Mouse (Mus musculus): Measurements from ENCODE around the gene Fam198a.
"Not testable (repeated sequence)": the region's sequence is repeated elsewhere in the genome, so short reads cannot be mapped to it uniquely, and the experiment has no call there.

Fam198a gene

GRCm38 (mm10) chr9:121982665-121983064 lies 31.9 kb downstream of the Fam198a start:
- DNase-seq, result no peak

- DNase-seq, result peak; percentile 89 to 92
Observed at GRCm38 (mm10) chr9:121983504-121983903, 32.7 kb downstream of the Fam198a start.

GRCm38 (mm10) chr9:121984465-121985461 lies 34.0 kb downstream of the Fam198a start:
- peak; percentile 78 to 86 for DNase-seq

GRCm38 (mm10) chr9:121988910-121989309 lies 38.1 kb downstream of the Fam198a start:
- DNase-seq, result no peak

GRCm38 (mm10) chr9:121989536-121989935 lies 38.7 kb downstream of the Fam198a start:
- no peak for DNase-seq

GRCm38 (mm10) chr9:121991041-121991440 lies 40.3 kb downstream of the Fam198a start:
- DNase-seq, result no peak

GRCm38 (mm10) chr9:121993047-121993446 lies 42.3 kb downstream of the Fam198a start:
- DNase-seq, result no peak

GRCm38 (mm10) chr9:121995077-121995476 lies 44.3 kb downstream of the Fam198a start:
- no peak for DNase-seq

GRCm38 (mm10) chr9:121995508-121996131 lies 44.8 kb downstream of the Fam198a start:
- DNase-seq, result peak; percentile 92 to 93

GRCm38 (mm10) chr9:121997010-121997409 lies 46.2 kb downstream of the Fam198a start, which contains the start of gene Pomgnt2:
Gene Pomgnt2 (minus strand): TSS chr9:121997110.
- no peak for DNase-seq

GRCm38 (mm10) chr9:121997978-121998377 lies 47.2 kb downstream of the Fam198a start:
- no peak for DNase-seq

GRCm38 (mm10) chr9:122006175-122006574 lies 55.4 kb downstream of the Fam198a start:
- DNase-seq, result no peak

GRCm38 (mm10) chr9:122006609-122007008 lies 55.8 kb downstream of the Fam198a start:
- no peak for DNase-seq

GRCm38 (mm10) chr9:122008876-122009275 lies 58.1 kb downstream of the Fam198a start:
- DNase-seq, result no peak

- no peak for DNase-seq
Observed at GRCm38 (mm10) chr9:122010751-122011150, 60.0 kb downstream of the Fam198a start.

- DNase-seq, result no peak
Observed at GRCm38 (mm10) chr9:122012816-122013215, 62.0 kb downstream of the Fam198a start.

- no peak for DNase-seq
Observed at GRCm38 (mm10) chr9:122013629-122014028, 62.8 kb downstream of the Fam198a start.

- peak; percentile 83 to 86 for DNase-seq
Observed at GRCm38 (mm10) chr9:122014241-122014667, 63.5 kb downstream of the Fam198a start.

GRCm38 (mm10) chr9:122018079-122018478 lies 67.3 kb downstream of the Fam198a start:
- DNase-seq, result no peak

- peak; percentile 74 to 78 for DNase-seq
Observed at GRCm38 (mm10) chr9:122018782-122019395, 68.1 kb downstream of the Fam198a start.

GRCm38 (mm10) chr9:122020321-122020720 lies 69.5 kb downstream of the Fam198a start:
- DNase-seq, result no peak

GRCm38 (mm10) chr9:122021171-122021570 lies 70.4 kb downstream of the Fam198a start:
- DNase-seq, result not testable (repeated sequence)

- no peak for DNase-seq
Observed at GRCm38 (mm10) chr9:122021581-122021980, 70.8 kb downstream of the Fam198a start.

Measured in cerebellum, postnatal 36 days (tissue).